Mouse (Mus musculus) B cell, adult 67 days (primary cell): ENCODE measurements around the gene Gpm6b. TPM values are rescaled to one million over a fixed set of nuclear protein-coding genes. Genes with fewer than 3 reads are reported as not detected.

Experiments
- total RNA-seq, 2 experiments: library from RNA; stranded (reverse); gene quantifications; 4 replicates each; pipeline ENCODE4 v1.2.4; 2023

Gene Gpm6b
- 1 to 10 TPM in 1 of 2 experiments, under 1 TPM in 1; 0.62 to 1.6 TPM for total RNA-seq

DNA sequence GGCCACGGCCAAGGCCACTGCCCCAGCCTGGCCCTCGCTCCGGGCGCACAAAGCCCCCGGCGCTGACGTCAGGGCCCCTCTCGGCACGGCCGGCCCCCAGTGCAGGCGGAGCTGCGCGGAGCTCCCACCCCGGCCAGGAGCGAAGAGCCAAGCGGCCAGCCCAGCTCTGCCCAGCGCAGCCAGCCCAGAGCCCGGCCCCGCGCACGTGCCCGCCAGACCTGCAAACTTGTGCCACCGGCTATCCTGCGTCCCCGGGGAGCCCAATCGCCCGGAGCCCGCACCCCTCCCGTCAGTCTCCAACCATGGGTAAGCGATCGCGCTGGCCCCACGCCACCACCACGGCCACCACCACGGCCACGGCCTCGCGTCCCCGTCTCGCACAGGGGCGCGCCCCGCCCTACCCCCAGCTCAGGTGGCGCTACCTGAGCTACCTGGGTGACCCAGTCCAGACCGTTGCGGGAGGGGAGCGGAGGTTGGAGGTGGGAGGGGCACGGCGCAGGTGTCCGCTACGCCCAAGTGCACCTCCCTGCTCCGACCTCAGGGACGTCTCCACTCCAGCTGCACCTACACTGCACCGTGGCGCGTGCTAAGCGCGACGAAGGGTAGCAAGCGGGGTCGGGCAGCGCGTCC, at the start of gene Gpm6b:
Gene Gpm6b, plus strand, starts transcription at position 81 of the 630 bp plus-strand sequence.

Other genes starting within 250 kb of the Gpm6b start
- gene Gemin8, start 68.5 kb upstream of the Gpm6b start, total RNA-seq: 1 to 10 TPM; 3.2 to 4.1 TPM
- 10 to 100 TPM in 1 of 2 experiments, 1 to 10 TPM in 1; 7.1 to 11.4 TPM for gene Trappc2, start 201.7 kb downstream of the Gpm6b start, total RNA-seq
- gene Ofd1, start 201.8 kb downstream of the Gpm6b start, total RNA-seq: 10 to 100 TPM; 15.5 to 18.6 TPM
- 10 to 100 TPM; 19.0 to 22.3 TPM for gene Rab9, start 241.0 kb downstream of the Gpm6b start, total RNA-seq